Mouse (Mus musculus) megakaryocyte, embryonic 14.5 days (primary cell): ENCODE results near the gene Gjb6.

Experiments
- FLI1 ChIP-seq: IDR thresholded peaks from 2 replicates; pipeline ENCODE4 v1.6.1; 2012; ENCODE audit warnings: low read length, inconsistent platforms, mixed read lengths
- GATA1 ChIP-seq: IDR thresholded peaks from 3 replicates; pipeline ENCODE4 v1.6.1; 2012; ENCODE audit warnings: mixed read lengths, low read length, inconsistent platforms, borderline replicate concordance

DNA sequence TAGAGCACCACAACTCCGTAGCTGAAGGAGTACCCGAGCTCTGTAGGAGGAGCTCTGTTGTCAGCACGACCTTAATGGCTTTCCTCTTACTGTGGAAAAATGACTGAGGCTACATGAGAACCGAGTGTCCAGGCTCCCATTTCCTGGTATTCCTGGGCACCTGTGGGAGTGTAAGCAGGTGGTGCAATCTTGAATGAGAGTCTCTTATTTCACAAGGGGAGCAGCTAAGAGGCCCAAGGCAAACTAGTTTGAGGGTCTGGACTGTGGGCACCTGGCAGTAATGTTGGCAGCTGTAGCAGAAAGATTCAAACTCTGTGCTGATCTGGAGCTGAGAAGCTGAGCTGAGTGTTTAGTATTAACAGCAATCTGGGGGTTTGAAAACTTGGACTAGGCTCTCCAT is 6.0 kb downstream of the Gjb6 start:
- TF ChIP-seq GATA1 (no peak), FLI1 (no peak)
